Mouse (Mus musculus) MEL (cell line): ENCODE measurements at regions not wholly inside any gene's neighbourhood (a gene's known extent, or its start where the extent isn't known, plus 50 kb on each side); places are given as distances from the start of the nearest gene placed in this dataset.

Experiments
- CTCF ChIP-seq, 3 experiments: IDR thresholded peaks in 2 of 3; conservative IDR thresholded peaks in 1 of 3; 2 replicates each; pipeline ENCODE4 v1.5.1; 2011 to 2012; ENCODE audit warnings: low read length in 3 of 3, low read depth in 2 of 3, mild to moderate bottlenecking in 2 of 3, improper control_type of control experiment in 1 of 3, inconsistent platforms in 1 of 3, mixed read lengths in 1 of 3, moderate library complexity in 1 of 3; ENCODE audit not compliant: control insufficient read depth in 1 of 3, insufficient read depth in 1 of 3, poor library complexity in 1 of 3, severe bottlenecking in 1 of 3
- E2F4 ChIP-seq: IDR thresholded peaks from 2 replicates; pipeline ENCODE4 v1.6.1; 2011; ENCODE audit warnings: low read depth, low read length, improper control_type of control experiment, borderline replicate concordance
- EP300 ChIP-seq, 2 experiments: IDR thresholded peaks; 2 replicates each; pipeline ENCODE4 v1.6.1; 2011; ENCODE audit warnings: improper control_type of control experiment in 2 of 2, low read length in 2 of 2, low read depth in 1 of 2, mild to moderate bottlenecking in 1 of 2
- GATA1 ChIP-seq: IDR thresholded peaks from 2 replicates; pipeline ENCODE4 v1.6.1; 2011; ENCODE audit warnings: low read depth, low read length, improper control_type of control experiment
- JUND ChIP-seq: IDR thresholded peaks from 2 replicates; pipeline ENCODE4 v1.6.1; 2011; ENCODE audit warnings: low read depth, mild to moderate bottlenecking, improper control_type of control experiment, low read length
- MAX ChIP-seq: IDR thresholded peaks from 2 replicates; pipeline ENCODE4 v1.6.1; 2011; ENCODE audit warnings: low read length, improper control_type of control experiment
- MAZ ChIP-seq: IDR thresholded peaks from 2 replicates; pipeline ENCODE4 v1.6.1; 2012; ENCODE audit warnings: low read depth, mild to moderate bottlenecking, inconsistent platforms, low read length, improper control_type of control experiment
- MYC ChIP-seq: IDR thresholded peaks from 2 replicates; pipeline ENCODE4 v1.6.1; 2011; ENCODE audit warnings: low read depth, mild to moderate bottlenecking, low read length, improper control_type of control experiment, moderate library complexity
- NELFE ChIP-seq: IDR thresholded peaks from 2 replicates; pipeline ENCODE4 v1.6.1; 2011; ENCODE audit warnings: low read depth, low read length, improper control_type of control experiment
- POLR2A ChIP-seq, 2 experiments: IDR thresholded peaks; 2 replicates each; pipeline ENCODE4 v1.6.1; 2011 to 2012; ENCODE audit warnings: low read length in 2 of 2, mild to moderate bottlenecking in 2 of 2, control low read depth in 1 of 2, improper control_type of control experiment in 1 of 2, low read depth in 1 of 2, moderate library complexity in 1 of 2; ENCODE audit not compliant: control insufficient read depth in 1 of 2, insufficient read depth in 1 of 2, poor library complexity in 1 of 2
- POLR2AphosphoS5 ChIP-seq: IDR thresholded peaks from 2 replicates; pipeline ENCODE4 v1.6.1; 2012; ENCODE audit warnings: low read depth, borderline replicate concordance, mild to moderate bottlenecking, inconsistent platforms, low read length, moderate library complexity, mixed read lengths
- RCOR1 ChIP-seq: IDR thresholded peaks from 2 replicates; pipeline ENCODE4 v1.6.1; 2012; ENCODE audit warnings: low read depth, mild to moderate bottlenecking, inconsistent platforms, low read length, improper control_type of control experiment
- USF1 ChIP-seq: IDR thresholded peaks from 2 replicates; pipeline ENCODE4 v1.6.1; 2014; ENCODE audit warnings: low read depth, mild to moderate bottlenecking, inconsistent platforms, low read length, improper control_type of control experiment, moderate library complexity
- ZKSCAN1 ChIP-seq: IDR thresholded peaks from 2 replicates; pipeline ENCODE4 v1.6.1; 2012; ENCODE audit warnings: low read depth, mild to moderate bottlenecking, inconsistent platforms, low read length, improper control_type of control experiment, moderate library complexity

DNA sequence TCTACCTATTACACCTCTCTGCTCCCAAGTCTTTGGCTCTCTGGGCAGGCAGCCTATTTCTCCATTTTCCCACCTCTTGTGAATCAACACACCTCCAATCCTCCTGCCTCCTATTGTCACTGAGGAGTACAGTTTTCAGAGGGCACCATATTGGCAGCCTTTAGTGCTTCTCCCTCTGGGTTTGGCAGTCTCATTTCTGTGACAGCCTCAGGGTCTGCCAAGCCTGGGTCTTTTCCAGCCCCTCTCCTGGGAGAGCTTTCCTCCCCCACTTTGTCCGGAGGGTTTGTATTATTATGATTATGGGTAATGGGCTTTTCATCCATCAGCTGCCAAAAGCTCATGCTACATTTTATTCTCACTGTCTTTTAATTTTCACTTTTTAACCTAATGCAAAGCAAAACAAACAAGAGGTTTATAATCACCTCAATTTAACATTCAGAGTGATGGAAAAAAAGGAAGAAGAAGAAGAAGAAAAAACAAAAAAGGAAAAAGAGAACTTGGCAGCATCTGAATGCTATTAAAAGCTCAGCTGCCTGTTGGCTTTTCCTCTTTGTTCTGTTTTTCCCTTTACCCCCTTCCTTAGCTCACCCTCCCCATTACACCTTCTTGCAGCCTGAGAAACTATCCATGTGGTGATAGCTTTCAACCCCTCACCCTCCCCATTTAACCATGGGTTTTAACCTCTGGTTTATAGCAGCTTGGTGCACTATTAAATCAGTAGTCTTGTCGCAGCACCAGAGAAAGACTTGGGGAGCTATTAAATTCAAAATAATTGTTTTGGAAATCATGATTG is 790.5 kb upstream of the Cdh8 start:
- TF ChIP-seq NELFE (no peak), GATA1 (no peak), CTCF (IDR thresholded peaks at IDR 0.05 in 2 of 3, conservative IDR thresholded peaks at IDR 0.05 in 1 of 3; ENCODE audit: control insufficient read depth in 1 of 3, insufficient read depth in 1 of 3, low read depth in 2 of 3, low read length in 3 of 3, poor library complexity in 1 of 3, severe bottlenecking in 1 of 3) (no peak), EP300 (IDR thresholded peaks at IDR 0.05; ENCODE audit: low read depth in 1 of 2, low read length in 2 of 2) (no peak), POLR2A (IDR thresholded peaks at IDR 0.05; ENCODE audit: control insufficient read depth in 1 of 2, insufficient read depth in 1 of 2, low read depth in 1 of 2, low read length in 2 of 2, poor library complexity in 1 of 2) (no peak), E2F4 (no peak), ZKSCAN1 (no peak), MYC (no peak), POLR2AphosphoS5 (no peak), MAX (no peak), RCOR1 (no peak), USF1 (no peak), MAZ (no peak), JUND (no peak)
